Mouse (Mus musculus): ENCODE data around the gene Kcnq1. TPM values are rescaled to one million over a fixed set of nuclear protein-coding genes. Genes with fewer than 3 reads are reported as not detected.

Kcnq1 gene
- total and polyA plus RNA-seq, 3 experiments: 0.63 to 0.96 TPM; not detected in 1

DNA sequence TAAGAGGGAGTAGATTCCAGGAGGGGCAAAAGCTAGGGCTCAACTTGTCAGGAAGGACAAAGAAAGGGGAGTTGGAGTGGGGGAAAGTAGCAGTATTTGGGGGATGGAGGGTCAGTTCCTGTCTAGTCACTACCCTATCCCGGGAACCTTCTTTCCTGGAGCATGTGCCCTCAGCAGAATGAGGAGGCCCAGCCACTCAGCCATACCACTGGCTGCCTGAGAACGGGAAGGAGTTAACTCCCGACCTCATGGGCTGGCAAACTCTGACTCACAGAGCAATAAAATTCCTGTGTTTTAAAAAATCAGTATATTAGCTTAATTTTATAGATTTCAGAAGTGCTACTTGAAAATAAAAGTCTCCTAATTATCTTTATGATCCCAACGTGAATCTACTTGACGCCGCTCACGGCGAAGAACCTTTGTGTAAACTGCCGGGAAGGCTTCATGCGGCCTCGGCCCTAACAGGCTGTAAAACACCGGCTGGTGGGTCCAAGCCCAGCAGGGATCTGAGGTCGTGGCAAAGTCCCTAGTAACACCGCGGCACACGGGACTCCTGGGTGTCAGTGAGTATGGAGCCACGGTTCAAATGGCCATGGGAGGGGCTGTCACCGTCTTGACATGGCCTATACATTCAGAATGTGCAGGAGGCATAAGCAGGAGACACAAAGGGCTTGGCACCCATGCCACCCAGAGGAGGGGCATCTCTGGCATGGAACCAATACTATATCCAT lies 222.2 kb downstream of the Kcnq1 start:
- peaks cover 0 to 5% of the 10 kb centered on the region in 2 experiments; a peak in 3 of 4 replicates for H3K27me3 ChIP-seq (ENCODE audit: control insufficient read depth in 1 of 2, insufficient read depth in 2 of 2, low read length in 2 of 2)
- H3K9me3 ChIP-seq (replicated peaks; ENCODE audit: insufficient read depth, low read length): no peaks in the 10 kb centered on the region
- no peaks in the 10 kb centered on the region for H3K36me3 ChIP-seq (ENCODE audit: control insufficient read depth in 1 of 2, insufficient read depth in 2 of 2, low read length in 2 of 2)
- H3K9ac ChIP-seq (ENCODE audit: control insufficient read depth, low read depth, low read length, poor library complexity, severe bottlenecking): no peak overlapping the region
- H3K79me2 ChIP-seq (ENCODE audit: control insufficient read depth, insufficient read depth, low read length, poor library complexity): no peaks in the 10 kb centered on the region
- no peak overlapping the region for H3K27ac ChIP-seq (ENCODE audit: control insufficient read depth, low read depth, low read length)
- TF ChIP-seq MAFK (IDR thresholded peaks at IDR 0.05; ENCODE audit: borderline replicate concordance, low read depth, low read length) (no peak), ETS1 (IDR thresholded peaks at IDR 0.05; ENCODE audit: low read depth, low read length) (no peak), MEF2A (IDR thresholded peaks at IDR 0.05; ENCODE audit: extremely low read depth, insufficient replicate concordance, low read depth, low read length, poor library complexity, severe bottlenecking) (no peak), BHLHE40 (IDR thresholded peaks at IDR 0.05; ENCODE audit: borderline replicate concordance, low read depth, low read length) (no peak), JUND (IDR thresholded peaks at IDR 0.05; ENCODE audit: low read depth, low read length) (no peak), SIN3A (IDR thresholded peaks at IDR 0.05; ENCODE audit: low read length) (no peak), ZNF384 (IDR thresholded peaks at IDR 0.05; ENCODE audit: low read depth, low read length) (no peak), NELFE (IDR thresholded peaks at IDR 0.05; ENCODE audit: low read depth, low read length) (no peak), SMC3 (IDR thresholded peaks at IDR 0.05; ENCODE audit: low read depth, low read length) (no peak), KAT2A (conservative IDR thresholded peaks at IDR 0.05; ENCODE audit: low read depth, low read length) (no peak), UBTF (IDR thresholded peaks at IDR 0.05; ENCODE audit: borderline replicate concordance, insufficient read depth, low read depth, low read length) (no peak), ZKSCAN1 (IDR thresholded peaks at IDR 0.05; ENCODE audit: low read depth, low read length) (no peak)
- H3K4me3 ChIP-seq (ENCODE audit: control insufficient read depth in 1 of 2, insufficient read depth in 1 of 2, low read depth in 2 of 2, low read length in 2 of 2): no peak overlapping the region
- no peak for DNase-seq (ENCODE audit: low read depth, low spot score)
- H3K4me1 ChIP-seq (ENCODE audit: control insufficient read depth in 1 of 2, insufficient read depth in 2 of 2, low read length in 2 of 2): no peaks in the 10 kb centered on the region

DNA sequence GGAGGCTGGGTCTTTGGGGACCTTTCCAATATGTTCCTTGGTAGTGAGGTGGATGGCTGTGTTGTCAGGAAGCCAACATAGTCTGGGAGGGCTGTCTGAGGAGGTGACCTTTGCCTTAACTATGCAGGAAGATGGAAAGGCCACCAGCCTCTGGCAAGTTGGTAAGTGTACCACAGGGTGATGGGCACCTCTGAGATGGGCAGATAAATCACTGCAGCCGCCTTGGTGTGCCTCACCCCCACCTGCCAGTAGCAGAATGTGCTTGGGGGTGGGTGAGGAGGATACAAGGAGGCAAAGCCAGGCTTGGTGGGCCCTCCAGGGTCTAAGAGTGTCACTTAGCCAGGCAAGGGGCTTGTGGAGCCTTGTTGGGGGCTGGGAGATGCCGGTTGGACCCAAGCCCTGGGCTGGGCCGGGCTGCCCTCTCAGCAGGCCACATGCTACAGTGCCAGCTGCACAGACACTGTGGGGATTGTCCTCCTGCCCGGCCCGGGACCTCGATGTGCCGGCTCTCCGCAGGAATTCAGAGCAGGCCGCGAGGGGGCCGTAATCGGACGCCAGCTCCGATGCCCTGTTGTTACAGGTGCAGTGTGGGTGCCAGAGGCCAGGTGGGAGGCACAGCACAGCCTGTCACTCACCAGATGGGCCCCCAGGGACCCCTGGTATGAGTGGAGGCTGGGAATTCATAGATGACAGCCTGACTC lies 223.1 kb downstream of the Kcnq1 start:
- TF ChIP-seq E2F4 (IDR thresholded peaks at IDR 0.05; ENCODE audit: borderline replicate concordance, low read depth, low read length) (no peak), MYC (IDR thresholded peaks at IDR 0.05; ENCODE audit: low read depth, low read length) (no peak), MXI1 (IDR thresholded peaks at IDR 0.05; ENCODE audit: low read depth, low read length) (no peak), TAL1 (IDR thresholded peaks at IDR 0.05; ENCODE audit: low read length) (no peak), EP300 (IDR thresholded peaks at IDR 0.05; ENCODE audit: low read depth in 1 of 2, low read length in 2 of 2) (no peak), CTCF (IDR thresholded peaks at IDR 0.05 in 2 of 3, conservative IDR thresholded peaks at IDR 0.05 in 1 of 3; ENCODE audit: control insufficient read depth in 1 of 3, insufficient read depth in 1 of 3, low read depth in 2 of 3, low read length in 3 of 3, poor library complexity in 1 of 3, severe bottlenecking in 1 of 3) (no peak), MAFK (IDR thresholded peaks at IDR 0.05; ENCODE audit: borderline replicate concordance, low read depth, low read length) (no peak), GABPA (IDR thresholded peaks at IDR 0.05; ENCODE audit: low read depth, low read length) (no peak), MAZ (IDR thresholded peaks at IDR 0.05; ENCODE audit: low read depth, low read length) (no peak), NELFE (IDR thresholded peaks at IDR 0.05; ENCODE audit: low read depth, low read length) (no peak)
- Histone ChIP-seq H3K79me2 (ENCODE audit: control insufficient read depth, insufficient read depth, low read length, poor library complexity) (no peaks in the 10 kb centered on the region), H3K27ac (ENCODE audit: control insufficient read depth, low read depth, low read length) (no peak overlapping the region), H3K27me3 (ENCODE audit: control insufficient read depth in 1 of 2, insufficient read depth in 2 of 2, low read length in 2 of 2) (peaks cover 0 to 3% of the 10 kb centered on the region in 2 experiments), H3K9ac (ENCODE audit: control insufficient read depth, low read depth, low read length, poor library complexity, severe bottlenecking) (no peak overlapping the region), H3K9me3 (replicated peaks; ENCODE audit: insufficient read depth, low read length) (no peaks in the 10 kb centered on the region), H3K4me3 (ENCODE audit: control insufficient read depth in 1 of 2, insufficient read depth in 1 of 2, low read depth in 2 of 2, low read length in 2 of 2) (no peak overlapping the region), H3K4me1 (ENCODE audit: control insufficient read depth in 1 of 2, insufficient read depth in 2 of 2, low read length in 2 of 2) (no peaks in the 10 kb centered on the region), H3K36me3 (ENCODE audit: control insufficient read depth in 1 of 2, insufficient read depth in 2 of 2, low read length in 2 of 2) (no peaks in the 10 kb centered on the region)
- no peak for DNase-seq (ENCODE audit: low read depth, low spot score)

All from MEL (cell line).